Mouse (Mus musculus): ENCODE results near the gene Cfap97. TPM values are rescaled to one million over a fixed set of nuclear protein-coding genes. Genes with fewer than 3 reads are reported as not detected.

Cfap97 gene
- polyA plus RNA-seq, 1 experiment from 2014 or later = 22.9 TPM

GRCm38 (mm10) chr8:46163870-46164190 is 12.3 kb downstream of the Cfap97 start:
- H3K27ac ChIP-seq = peak overlapping the region; percentile 87
- no peak; the same call in 1 of the 2 replicates for ATAC-seq (ENCODE audit: low FRiP score)
- no peaks in the 10 kb centered on the region for H3K27me3 ChIP-seq
- H3K4me2 ChIP-seq = peak overlapping the region; percentile 70
- 0% methylated on average over 24 of the region's 25 CpGs for WGBS
- H3K36me3 ChIP-seq (replicated peaks) = no peaks in the 10 kb centered on the region
- H3K9ac ChIP-seq = peak overlapping the region; percentile 70
- no peaks in the 10 kb centered on the region for H3K9me3 ChIP-seq
- peaks cover 19% of the 10 kb centered on the region for H3K4me1 ChIP-seq
- H3K4me3 ChIP-seq (replicated peaks) = peak overlapping the region; percentile 60

GRCm38 (mm10) chr8:46173651-46174050 is 22.1 kb downstream of the Cfap97 start:
- WGBS = 71% methylated on average over 2 of the region's 2 CpGs
- H3K4me3 ChIP-seq (replicated peaks) = no peak overlapping the region
- no peaks in the 10 kb centered on the region for H3K9me3 ChIP-seq
- H3K27me3 ChIP-seq = no peaks in the 10 kb centered on the region
- ATAC-seq (ENCODE audit: low FRiP score) = no peak
- no peak overlapping the region for H3K4me2 ChIP-seq
- no peak overlapping the region for H3K27ac ChIP-seq
- no peaks in the 10 kb centered on the region for H3K4me1 ChIP-seq
- no peak overlapping the region for H3K9ac ChIP-seq
- peaks cover 18% of the 10 kb centered on the region for H3K36me3 ChIP-seq (replicated peaks)

- Histone ChIP-seq H3K27me3 (no peaks in the 10 kb centered on the region), H3K9me3 (no peaks in the 10 kb centered on the region), H3K27ac (no peak overlapping the region), H3K9ac (no peak overlapping the region), H3K4me1 (no peaks in the 10 kb centered on the region), H3K4me3 (replicated peaks) (no peak overlapping the region), H3K36me3 (replicated peaks) (0 out of 2 replicates have a peak, but pooled peaks cover 3% of the 10 kb centered on the region), H3K4me2 (no peak overlapping the region)
- no peak for ATAC-seq (ENCODE audit: low FRiP score)
- WGBS = 97% methylated on average over 7 of the region's 7 CpGs
Observed at GRCm38 (mm10) chr8:46180136-46180535, 28.6 kb downstream of the Cfap97 start.

GRCm38 (mm10) chr8:46185361-46185760 is 33.8 kb downstream of the Cfap97 start:
- Histone ChIP-seq H3K9me3 (no peaks in the 10 kb centered on the region), H3K4me3 (replicated peaks) (no peak overlapping the region), H3K9ac (no peak overlapping the region), H3K4me1 (no peaks in the 10 kb centered on the region), H3K27ac (no peak overlapping the region), H3K36me3 (replicated peaks) (no peaks in the 10 kb centered on the region), H3K27me3 (no peaks in the 10 kb centered on the region), H3K4me2 (no peak overlapping the region)
- WGBS = 9% methylated on average over 2 of the region's 2 CpGs
- no peak for ATAC-seq (ENCODE audit: low FRiP score)

GRCm38 (mm10) chr8:46193100-46193499 is 41.5 kb downstream of the Cfap97 start:
- no peak overlapping the region for H3K27ac ChIP-seq
- H3K27me3 ChIP-seq = no peaks in the 10 kb centered on the region
- no peak overlapping the region for H3K4me2 ChIP-seq
- H3K9me3 ChIP-seq = no peaks in the 10 kb centered on the region
- peaks cover 17% of the 10 kb centered on the region for H3K36me3 ChIP-seq (replicated peaks)
- H3K9ac ChIP-seq = no peak overlapping the region
- WGBS = 92% methylated on average over 8 of the region's 8 CpGs
- H3K4me3 ChIP-seq (replicated peaks) = no peak overlapping the region
- ATAC-seq (ENCODE audit: low FRiP score) = no peak
- H3K4me1 ChIP-seq = no peaks in the 10 kb centered on the region

- Histone ChIP-seq H3K27me3 (no peaks in the 10 kb centered on the region), H3K36me3 (replicated peaks) (peaks cover 25% of the 10 kb centered on the region), H3K4me3 (replicated peaks) (no peak overlapping the region), H3K4me1 (no peaks in the 10 kb centered on the region), H3K9ac (no peak overlapping the region), H3K4me2 (no peak overlapping the region), H3K9me3 (no peaks in the 10 kb centered on the region), H3K27ac (no peak overlapping the region)
- 97% methylated on average over 3 of the region's 3 CpGs for WGBS
- no peak for ATAC-seq (ENCODE audit: low FRiP score)
Observed at GRCm38 (mm10) chr8:46196877-46197276, 45.3 kb downstream of the Cfap97 start.

- Histone ChIP-seq H3K4me1 (no peaks in the 10 kb centered on the region), H3K27ac (no peak overlapping the region), H3K4me3 (replicated peaks) (no peak overlapping the region), H3K9me3 (no peaks in the 10 kb centered on the region), H3K36me3 (replicated peaks) (peaks cover 27% of the 10 kb centered on the region), H3K27me3 (no peaks in the 10 kb centered on the region), H3K9ac (no peak overlapping the region), H3K4me2 (no peak overlapping the region)
- 86% methylated on average over 5 of the region's 5 CpGs for WGBS
- no peak for ATAC-seq (ENCODE audit: low FRiP score)
Observed at GRCm38 (mm10) chr8:46197673-46198072, 46.1 kb downstream of the Cfap97 start.

- H3K9me3 ChIP-seq = no peaks in the 10 kb centered on the region
- 85% methylated on average over 6 of the region's 6 CpGs for WGBS
- no peaks in the 10 kb centered on the region for H3K27me3 ChIP-seq
- no peak overlapping the region for H3K4me3 ChIP-seq (replicated peaks)
- no peak overlapping the region for H3K9ac ChIP-seq
- no peak overlapping the region for H3K27ac ChIP-seq
- no peak overlapping the region for H3K4me2 ChIP-seq
- H3K4me1 ChIP-seq = no peaks in the 10 kb centered on the region
- H3K36me3 ChIP-seq (replicated peaks) = peaks cover 60% of the 10 kb centered on the region
- ATAC-seq (ENCODE audit: low FRiP score) = no peak
Observed at GRCm38 (mm10) chr8:46202350-46202749, 50.8 kb downstream of the Cfap97 start.

GRCm38 (mm10) chr8:46204301-46204700 is 52.7 kb downstream of the Cfap97 start:
- H3K27me3 ChIP-seq = no peaks in the 10 kb centered on the region
- ATAC-seq (ENCODE audit: low FRiP score) = no peak
- H3K4me2 ChIP-seq = no peak overlapping the region
- no peak overlapping the region for H3K27ac ChIP-seq
- H3K4me1 ChIP-seq = peaks cover 11% of the 10 kb centered on the region
- no peaks in the 10 kb centered on the region for H3K9me3 ChIP-seq
- H3K9ac ChIP-seq = no peak overlapping the region
- no peak overlapping the region for H3K4me3 ChIP-seq (replicated peaks)
- 85% methylated on average over 3 of the region's 3 CpGs for WGBS
- peaks cover 80% of the 10 kb centered on the region for H3K36me3 ChIP-seq (replicated peaks)

- no peak overlapping the region for H3K4me3 ChIP-seq (replicated peaks)
- peaks cover 80% of the 10 kb centered on the region for H3K36me3 ChIP-seq (replicated peaks)
- no peak overlapping the region for H3K9ac ChIP-seq
- no peak for ATAC-seq (ENCODE audit: low FRiP score)
- H3K4me1 ChIP-seq = peaks cover 19% of the 10 kb centered on the region
- WGBS = 86% methylated on average over 9 of the region's 9 CpGs
- no peak overlapping the region for H3K4me2 ChIP-seq
- H3K27ac ChIP-seq = no peak overlapping the region
- no peaks in the 10 kb centered on the region for H3K27me3 ChIP-seq
- H3K9me3 ChIP-seq = no peaks in the 10 kb centered on the region
Observed at GRCm38 (mm10) chr8:46204974-46205640, 53.5 kb downstream of the Cfap97 start.

- no peak overlapping the region for H3K4me3 ChIP-seq (replicated peaks)
- H3K9ac ChIP-seq = no peak overlapping the region
- H3K27ac ChIP-seq = no peak overlapping the region
- no peaks in the 10 kb centered on the region for H3K27me3 ChIP-seq
- no peaks in the 10 kb centered on the region for H3K9me3 ChIP-seq
- no peak overlapping the region for H3K4me2 ChIP-seq
- peaks cover 80% of the 10 kb centered on the region for H3K36me3 ChIP-seq (replicated peaks)
- H3K4me1 ChIP-seq = peaks cover 20% of the 10 kb centered on the region
- ATAC-seq (ENCODE audit: low FRiP score) = no peak
- 90% methylated on average over 6 of the region's 6 CpGs for WGBS
Observed at GRCm38 (mm10) chr8:46206107-46206506, 54.5 kb downstream of the Cfap97 start.

- peaks cover 58% of the 10 kb centered on the region for H3K36me3 ChIP-seq (replicated peaks)
- H3K4me1 ChIP-seq = peaks cover 34% of the 10 kb centered on the region
- H3K9ac ChIP-seq = peak overlapping the region; percentile 92; the same call in 1 of the 2 replicates
- H3K9me3 ChIP-seq = no peaks in the 10 kb centered on the region
- H3K4me2 ChIP-seq = peak overlapping the region; percentile 65
- peak overlapping the region; percentile 73; the same call in 1 of the 2 replicates for H3K4me3 ChIP-seq (replicated peaks)
- 87% methylated on average over 12 of the region's 12 CpGs for WGBS
- no peak for ATAC-seq (ENCODE audit: low FRiP score)
- no peak overlapping the region for H3K27ac ChIP-seq
- H3K27me3 ChIP-seq = no peaks in the 10 kb centered on the region
Observed at GRCm38 (mm10) chr8:46208354-46208753, 56.8 kb downstream of the Cfap97 start.

- Histone ChIP-seq H3K36me3 (replicated peaks) (peaks cover 51% of the 10 kb centered on the region), H3K4me1 (peaks cover 34% of the 10 kb centered on the region)
Observed at GRCm38 (mm10) chr8:46209057-46209456, 57.5 kb downstream of the Cfap97 start.

More at GRCm38 (mm10) chr8:46209057-46209456, 57.5 kb downstream of the Cfap97 start:
- no peak for ATAC-seq (ENCODE audit: low FRiP score)
- Histone ChIP-seq H3K4me2 (peak overlapping the region; percentile 65), H3K4me3 (replicated peaks) (peak overlapping the region; percentile 73), H3K9ac (peak overlapping the region; percentile 92), H3K27ac (no peak overlapping the region), H3K27me3 (no peaks in the 10 kb centered on the region), H3K9me3 (no peaks in the 10 kb centered on the region)
- 80% methylated on average over 15 of the region's 15 CpGs for WGBS
